Mouse (Mus musculus) bone marrow macrophage, adult 2 months (primary cell): Measurements from ENCODE around the gene Rbm7.

ENCODE experiments used
- CTCF ChIP-seq: IDR thresholded peaks from 2 replicates; pipeline ENCODE4 v1.5.1; 2012; ENCODE audit warnings: low read depth, mild to moderate bottlenecking, low read length, moderate library complexity
- POLR2A ChIP-seq: IDR thresholded peaks from 2 replicates; pipeline ENCODE4 v1.6.1; 2012; ENCODE audit warnings: mild to moderate bottlenecking, low read depth, low read length, borderline replicate concordance

DNA sequence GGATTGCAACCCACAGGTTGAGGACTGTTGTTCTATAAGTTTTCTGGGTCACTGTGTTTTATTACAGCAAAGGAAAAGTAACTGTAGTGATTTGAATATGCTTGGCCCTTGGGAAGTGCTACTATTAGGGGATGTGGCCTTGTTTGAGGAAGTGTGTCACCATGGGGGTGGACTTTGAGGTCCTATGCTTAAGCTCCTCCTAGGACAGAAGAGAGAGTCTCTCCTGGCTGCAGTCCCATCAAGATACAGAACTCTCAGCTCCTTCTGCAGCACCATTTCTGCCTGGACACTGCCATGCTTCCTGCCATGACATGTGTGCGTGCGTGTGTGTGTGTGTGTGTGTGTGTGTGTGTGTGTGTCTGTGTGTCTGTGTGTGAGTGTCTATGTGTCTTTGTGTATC, 37.6 kb upstream of the Rbm7 start:
- TF ChIP-seq CTCF (no peak), POLR2A (no peak)
